Mouse (Mus musculus) G1E (cell line): Measurements from ENCODE around the gene Ubxn11.

ENCODE experiments used
- CTCF ChIP-seq: IDR thresholded peaks from 2 replicates; pipeline ENCODE4 v1.5.1; 2012; ENCODE audit warnings: low read depth, low read length, inconsistent platforms, mixed read lengths
- GATA1 ChIP-seq: IDR thresholded peaks from 2 replicates; pipeline ENCODE4 v1.6.1; 2012; ENCODE audit warnings: borderline replicate concordance, low read length, inconsistent platforms, mixed read lengths
- POLR2AphosphoS5 ChIP-seq: IDR thresholded peaks from 2 replicates; pipeline ENCODE4 v1.6.1; 2012; ENCODE audit warnings: low read depth, low read length, inconsistent platforms; ENCODE audit not compliant: insufficient replicate concordance
- TAL1 ChIP-seq: conservative IDR thresholded peaks from 2 replicates; pipeline ENCODE4 v1.6.1; 2012; ENCODE audit warnings: low read depth, low read length, inconsistent platforms, mixed read lengths

- TF ChIP-seq CTCF (no peak), POLR2AphosphoS5 (no peak), TAL1 (no peak), GATA1 (no peak)
Observed at GRCm38 (mm10) chr4:134094004-134094564, 8.3 kb upstream of the Ubxn11 start.
